Mouse (Mus musculus) liver, embryonic 14.5 days (tissue): ENCODE results near the gene Dlgap1.

Source experiments
- CTCF ChIP-seq: IDR thresholded peaks from 2 replicates; pipeline ENCODE4 v1.5.1; 2016; ENCODE audit warnings: antibody characterized with exemption, low read depth, control low read depth
- EP300 ChIP-seq: IDR thresholded peaks from 2 replicates; pipeline ENCODE4 v1.6.1; 2016; ENCODE audit warnings: antibody characterized with exemption, low read depth

GRCm38 (mm10) chr17:70753444-70754032, 784.7 kb downstream of the Dlgap1 start:
- TF ChIP-seq CTCF = no peak
- no peak for TF ChIP-seq EP300
